Mouse (Mus musculus) adrenal gland, postnatal 10 days (tissue): ENCODE measurements around the gene Etv4. TPM values are rescaled to one million over a fixed set of nuclear protein-coding genes. Genes with fewer than 3 reads are reported as not detected.

Experiments
- DNase-seq: peaks from one replicate; pipeline ENCODE4 v3.0.0; 2021; ENCODE audit warnings: mixed read lengths
- total RNA-seq, 2 experiments: library from RNA; stranded (reverse); gene quantifications; 2 replicates each; pipeline ENCODE4 v1.2.3; 2021

Gene Etv4
- total RNA-seq, 2 experiments from 2014 or later = 3.2 to 3.9 TPM

DNA sequence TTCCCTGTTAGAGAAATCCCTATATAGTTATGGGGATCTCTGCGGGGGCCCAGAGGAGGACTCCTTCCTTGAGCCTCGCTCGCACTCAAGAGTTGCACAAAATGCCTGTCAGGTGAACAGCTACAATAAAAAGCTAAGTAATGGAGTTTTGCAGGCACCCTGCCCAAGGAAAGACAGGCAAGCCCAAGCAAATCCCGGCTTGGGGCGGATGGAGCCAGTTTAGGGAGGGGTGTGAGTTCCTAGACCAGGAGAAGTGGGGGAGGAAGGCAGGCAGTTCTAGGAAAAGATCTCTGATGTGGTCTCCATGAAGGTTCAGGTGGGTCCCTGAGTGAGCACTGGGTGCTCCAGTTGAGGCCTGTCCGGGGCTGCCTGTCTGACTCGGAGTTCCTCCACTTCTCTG, 1.5 kb upstream of the Etv4 start:
- DNase-seq = no peak

DNA sequence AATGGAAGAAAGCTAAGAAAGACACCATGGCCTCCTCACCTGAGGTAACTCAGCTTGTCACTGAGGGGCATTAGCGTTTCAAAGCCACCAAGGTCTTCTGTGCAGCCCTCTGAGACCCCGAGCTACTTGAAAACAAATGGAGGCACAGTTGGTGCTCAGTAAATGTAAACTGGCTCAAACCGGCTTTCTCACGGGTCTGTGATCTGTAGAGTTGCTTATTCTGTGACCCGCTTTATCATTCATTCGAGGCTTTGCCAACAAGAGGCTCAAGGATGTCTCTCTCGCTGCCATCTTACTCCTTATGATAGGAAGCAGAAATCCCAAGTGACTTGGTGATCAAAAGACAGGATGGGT, 658 bp upstream of the Etv4 start:
- DNase-seq = no peak

GRCm38 (mm10) chr11:101784488-101785142, 556 bp downstream of the Etv4 start:
- peak; percentile 42 for DNase-seq

GRCm38 (mm10) chr11:101784072-101784471, 1.1 kb downstream of the Etv4 start:
- peak; percentile 12 for DNase-seq

DNA sequence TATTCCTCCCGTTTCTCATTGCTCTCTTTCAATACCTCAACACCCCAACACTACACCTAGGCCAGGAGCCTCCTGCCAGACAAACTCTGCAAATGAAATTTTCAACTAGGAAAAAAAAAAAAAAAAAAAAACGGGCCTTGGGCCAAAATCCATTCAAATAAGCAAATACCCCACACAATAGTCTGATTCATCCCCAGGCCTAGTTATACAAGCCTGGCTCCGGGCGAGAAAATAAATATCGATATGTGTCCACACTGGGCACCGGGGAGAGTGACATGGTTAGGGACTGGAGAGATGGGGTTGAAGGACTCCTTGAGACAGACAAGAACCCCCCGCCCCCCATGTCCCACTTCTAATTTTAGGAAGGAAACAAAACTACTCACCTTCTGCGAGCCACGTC, 1.6 kb downstream of the Etv4 start:
- DNase-seq = no peak

GRCm38 (mm10) chr11:101783135-101783534, 2.0 kb downstream of the Etv4 start:
- no peak for DNase-seq

- DNase-seq = no peak
Observed at GRCm38 (mm10) chr11:101776846-101777245, 8.3 kb downstream of the Etv4 start.

DNA sequence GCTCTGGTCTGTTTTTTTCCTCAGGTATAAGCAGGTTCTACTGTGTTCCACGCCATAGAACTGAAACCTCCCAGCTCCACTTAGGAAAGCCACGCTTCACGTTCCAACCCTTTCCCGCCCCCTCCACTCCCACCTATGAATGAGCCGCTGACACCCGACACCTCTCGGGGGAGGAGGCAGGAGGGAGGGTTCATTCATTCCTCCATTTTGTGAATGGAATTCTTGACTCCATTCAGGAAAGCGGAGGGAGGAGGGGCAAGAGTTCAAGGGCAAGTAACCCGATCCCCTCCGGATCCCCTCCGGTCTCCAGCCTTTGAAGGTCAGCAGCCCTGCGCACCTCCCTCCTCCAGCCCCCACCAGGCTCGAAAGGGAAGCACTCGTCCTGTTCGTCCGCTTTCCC, 12.7 kb downstream of the Etv4 start:
- peak; percentile 79 for DNase-seq

DNA sequence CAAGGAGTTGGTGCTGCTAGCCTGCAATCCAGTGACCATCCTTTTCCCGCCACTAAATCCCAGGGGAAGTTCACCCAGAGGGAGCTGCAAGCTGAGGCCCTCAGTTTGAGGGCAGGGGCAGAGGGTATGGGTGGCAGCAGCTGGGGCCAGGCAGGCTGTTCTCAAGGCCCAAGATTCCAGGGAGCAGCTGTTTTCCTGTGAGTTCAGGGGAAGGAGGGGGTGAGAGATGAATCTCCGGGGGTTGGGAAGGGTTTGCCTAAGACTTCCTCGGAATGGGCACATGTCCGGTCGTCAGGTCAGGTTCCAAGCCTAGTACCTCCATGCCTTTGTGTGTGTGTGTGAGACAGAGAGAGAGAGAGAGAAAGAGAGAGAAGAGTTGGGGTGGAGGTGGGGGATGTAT, 13.1 kb downstream of the Etv4 start:
- DNase-seq = no peak

DNA sequence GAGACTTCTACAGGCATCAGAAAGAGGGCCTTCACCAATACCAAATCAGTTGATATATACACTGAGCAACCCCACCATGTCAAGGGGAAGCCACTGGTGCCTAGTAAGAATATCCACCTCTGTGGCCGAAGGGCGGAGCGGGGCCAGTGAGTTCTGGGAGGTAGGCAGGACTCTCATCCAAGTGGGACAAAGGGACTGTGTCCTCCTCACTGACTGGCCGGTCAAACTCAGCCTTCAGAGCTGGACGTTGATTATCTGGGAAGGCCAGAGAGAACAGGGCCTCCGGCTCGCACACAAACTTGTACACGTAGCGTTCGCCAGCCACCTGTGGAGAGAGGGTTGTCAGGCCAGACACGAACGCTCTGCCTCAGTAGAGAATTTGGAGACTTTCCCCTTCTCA, 14.9 kb downstream of the Etv4 start:
- peak; percentile 16 for DNase-seq

DNA sequence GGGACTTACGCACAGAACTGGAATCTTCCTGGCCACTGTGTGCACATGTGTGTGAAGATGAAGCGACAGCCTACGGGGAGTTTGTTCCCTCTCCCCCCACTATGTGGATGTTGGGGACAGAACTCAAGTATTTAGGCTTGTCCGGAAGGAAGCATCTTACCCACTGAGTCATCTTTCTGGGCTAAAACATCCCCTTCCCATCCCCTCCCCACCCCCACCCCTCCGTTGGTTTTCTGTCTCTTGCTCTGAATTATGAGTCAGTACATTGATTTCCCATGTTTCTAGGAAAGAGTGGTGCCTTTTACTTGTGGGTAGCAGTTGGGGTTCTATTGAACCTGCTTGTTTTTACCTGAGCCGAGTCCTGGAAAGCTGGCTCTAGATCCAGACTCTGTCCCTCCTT, 16.4 kb downstream of the Etv4 start:
- DNase-seq = no peak

DNA sequence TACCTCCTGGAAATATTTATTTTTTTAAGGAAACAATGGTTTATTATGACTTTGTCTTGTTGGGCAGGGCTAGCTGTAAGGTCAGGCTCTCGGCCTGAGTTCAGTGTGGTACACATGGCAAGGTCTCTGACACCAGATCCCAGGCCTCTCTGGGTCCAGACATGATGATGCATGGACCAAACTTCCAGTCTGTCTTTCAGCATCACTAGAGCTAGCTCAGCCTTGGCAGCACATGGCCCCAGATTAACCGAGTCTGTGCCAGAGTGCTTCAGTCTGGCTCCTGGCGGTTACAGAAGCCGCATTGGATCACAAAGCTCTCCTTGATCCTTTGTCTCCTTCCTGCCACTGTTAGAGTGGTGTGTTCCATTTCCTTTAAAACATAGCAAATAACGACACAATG, 17.8 kb downstream of the Etv4 start:
- no peak for DNase-seq

- DNase-seq = no peak
Observed at GRCm38 (mm10) chr11:101764546-101764945, 20.6 kb downstream of the Etv4 start.

DNA sequence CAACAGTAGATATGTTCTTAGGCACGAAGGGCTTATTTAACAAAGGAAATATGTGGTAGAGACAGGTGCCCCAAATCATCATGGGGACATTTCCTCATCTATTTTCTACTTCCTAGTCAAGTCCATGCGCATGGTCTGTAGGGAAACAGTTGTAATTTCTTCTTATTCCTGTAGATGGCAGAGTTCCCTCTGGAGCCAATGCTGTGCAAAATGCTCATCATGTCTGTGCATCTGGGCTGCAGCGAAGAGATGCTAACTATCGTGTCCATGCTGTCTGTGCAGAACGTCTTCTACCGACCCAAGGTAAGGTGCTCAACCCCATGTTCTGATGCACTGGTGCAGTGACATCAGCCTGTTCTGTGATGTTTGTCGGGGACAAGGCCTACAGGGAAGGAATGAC, 21.4 kb downstream of the Etv4 start:
- peak; percentile 26 for DNase-seq

GRCm38 (mm10) chr11:101759530-101759929, 25.6 kb downstream of the Etv4 start:
- no peak for DNase-seq

- DNase-seq = no peak
Observed at GRCm38 (mm10) chr11:101758431-101758830, 26.7 kb downstream of the Etv4 start.

DNA sequence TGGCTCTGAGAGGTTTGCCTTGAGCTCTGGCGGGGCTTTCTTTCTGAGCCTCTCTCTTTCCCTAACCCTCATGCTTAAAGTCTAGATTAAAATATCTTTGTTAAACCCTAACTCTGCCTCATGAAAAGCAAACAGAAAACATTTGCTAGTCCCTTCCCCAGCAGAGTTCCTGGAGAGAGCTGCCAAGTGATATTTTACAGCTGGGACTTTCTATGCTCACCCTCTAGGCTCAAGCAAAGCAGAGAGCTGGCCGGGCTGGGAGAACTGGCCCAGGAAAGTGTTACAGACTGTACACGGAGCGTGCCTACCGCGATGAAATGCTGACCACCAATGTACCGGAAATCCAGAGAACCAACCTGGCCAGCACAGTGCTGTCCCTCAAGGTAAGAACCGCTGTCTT, 27.8 kb downstream of the Etv4 start:
- no peak for DNase-seq

- peak; percentile 30 for DNase-seq
Observed at GRCm38 (mm10) chr11:101756616-101757015, 28.6 kb downstream of the Etv4 start.

GRCm38 (mm10) chr11:101733596-101733995, 51.6 kb downstream of the Etv4 start:
- no peak for DNase-seq

DNA sequence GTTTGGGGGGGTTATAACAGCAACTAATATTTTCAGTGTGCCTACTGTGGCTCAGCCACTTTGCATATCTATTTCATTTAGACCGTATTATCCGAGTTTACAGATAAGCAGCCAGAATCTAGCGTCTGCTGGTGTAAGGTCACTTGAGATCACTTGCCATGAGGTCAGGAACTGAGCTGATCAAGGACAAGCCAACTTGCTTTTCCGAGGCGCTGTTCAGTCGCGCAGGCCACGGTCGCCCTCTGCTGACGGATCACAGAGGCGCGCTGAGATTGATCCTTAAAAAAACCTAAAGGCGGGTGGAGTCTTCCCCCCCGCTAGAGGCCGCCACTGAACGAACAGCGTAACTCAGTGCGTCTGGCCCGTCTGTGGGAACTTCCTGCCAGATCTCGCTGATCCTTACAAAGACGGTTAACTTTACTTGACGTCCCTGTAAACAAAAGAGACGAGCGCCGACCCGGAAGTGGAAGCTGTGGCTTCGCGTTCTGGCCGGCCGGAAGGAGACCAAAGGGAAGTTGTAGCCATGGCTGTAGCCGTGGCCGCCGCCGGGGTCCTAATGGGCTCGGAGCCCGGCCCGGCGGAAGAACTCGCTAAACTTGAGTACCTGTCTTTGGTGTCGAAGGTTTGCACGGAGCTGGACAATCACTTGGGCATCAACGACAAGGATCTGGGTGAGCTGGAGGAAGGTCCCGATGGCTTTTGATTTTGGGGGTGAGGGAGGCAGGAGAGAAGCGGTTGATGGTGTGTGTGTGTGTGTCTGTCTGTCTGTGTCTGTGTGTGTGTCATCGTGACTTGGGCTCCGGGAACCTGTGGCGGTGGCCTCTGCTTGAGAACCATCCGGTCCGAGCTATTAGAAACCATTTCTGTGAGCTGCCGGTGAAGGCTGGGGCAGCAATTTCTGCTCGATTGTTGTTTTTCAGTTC, 52.4 kb downstream of the Etv4 start, which contains the start of gene Dhx8:
Gene Dhx8, plus strand, starts transcription at position 402 of the 923 bp plus-strand sequence.
- peak; percentile 98 for DNase-seq

DNA sequence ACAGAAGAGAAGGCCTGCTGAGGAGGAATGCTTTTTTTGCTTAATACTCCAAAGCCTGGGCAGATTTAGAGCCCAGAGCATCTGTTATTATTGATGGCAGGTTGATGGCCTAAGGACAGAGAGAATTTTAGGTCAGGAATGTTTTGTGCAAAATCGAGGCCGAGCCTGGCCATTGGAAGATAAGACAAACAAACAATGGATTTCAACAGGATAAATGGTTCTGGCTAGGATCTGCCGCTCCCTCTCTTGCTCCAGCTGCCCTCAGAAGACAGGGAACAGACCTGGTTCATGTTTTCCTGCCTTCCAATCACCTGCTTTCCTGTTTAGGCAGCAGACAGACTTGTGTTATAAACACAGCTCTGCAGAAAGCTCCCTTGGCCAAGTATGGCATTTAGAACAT, 55.9 kb downstream of the Etv4 start:
- DNase-seq = no peak

DNA sequence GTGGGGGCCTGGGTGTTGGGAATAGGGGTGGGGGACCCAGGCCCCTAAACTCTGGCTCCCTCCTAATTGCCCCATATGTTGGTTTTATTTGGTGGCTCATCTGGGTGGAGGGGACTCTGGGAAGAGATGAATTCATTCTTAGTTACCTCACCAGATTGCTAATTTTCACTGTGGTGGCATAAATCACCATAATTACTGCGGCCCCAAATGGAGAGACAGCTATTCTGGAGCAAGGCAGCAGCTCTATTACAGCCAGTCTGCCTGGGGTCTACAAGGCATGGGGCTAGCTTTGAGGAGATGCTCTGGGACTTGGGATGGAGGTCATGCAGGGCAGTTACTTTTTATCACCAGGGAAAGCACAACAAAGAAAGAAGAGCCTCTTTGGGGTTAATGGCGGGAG, 58.4 kb downstream of the Etv4 start:
- no peak for DNase-seq

- no peak for DNase-seq
Observed at GRCm38 (mm10) chr11:101725043-101725442, 60.1 kb downstream of the Etv4 start.
